Mouse (Mus musculus) kidney, embryonic 16.5 days (tissue): ENCODE data around the gene Olfr1026. TPM values are rescaled to one million over a fixed set of nuclear protein-coding genes. Genes with fewer than 3 reads are reported as not detected.

Source experiments
- ATAC-seq: fragments of 200-750 bp; cut with Nextera tagmentation; 2 replicates; pipeline ENCODE4 v1.8.0; 2017; ENCODE audit warnings: moderate TSS enrichment; ENCODE audit not compliant: low FRiP score, low TSS enrichment
- H3K27ac ChIP-seq: fragments of 300-500 bp; sonication (generic); 2 replicates; pipeline ENCODE4 v1.5.1; 2014; ENCODE audit warnings: low read length
- H3K27me3 ChIP-seq: fragments of 300-500 bp; sonication (generic); 2 replicates; pipeline ENCODE4 v1.6.1; 2014; ENCODE audit warnings: low read length, control low read depth, mixed read lengths; ENCODE audit not compliant: insufficient read depth
- H3K36me3 ChIP-seq: fragments of 300-500 bp; sonication (generic); 2 replicates; pipeline ENCODE4 v1.6.1; 2014; ENCODE audit warnings: low read length, control low read depth, mixed read lengths; ENCODE audit not compliant: insufficient read depth
- H3K4me1 ChIP-seq: fragments of 300-500 bp; sonication (generic); 2 replicates; pipeline ENCODE4 v1.6.1; 2014; ENCODE audit warnings: low read length, control low read depth, mixed read lengths; ENCODE audit not compliant: insufficient read depth
- H3K4me2 ChIP-seq: fragments of 300-500 bp; sonication (generic); replicated peaks from 2 replicates; pipeline ENCODE4 v1.6.1; 2014; ENCODE audit warnings: low read depth, low read length
- H3K4me3 ChIP-seq: fragments of 300-500 bp; sonication (generic); 2 replicates; pipeline ENCODE4 v1.5.1; 2014; ENCODE audit warnings: mild to moderate bottlenecking, low read length
- H3K9ac ChIP-seq: fragments of 300-500 bp; sonication (generic); replicated peaks from 2 replicates; pipeline ENCODE4 v1.6.1; 2014; ENCODE audit warnings: low read length
- H3K9me3 ChIP-seq: fragments of 300-500 bp; sonication (generic); 2 replicates; pipeline ENCODE4 v1.6.1; 2016; ENCODE audit warnings: low read length, control low read depth
- WGBS: fragments of 180-500 bp; shearing (Covaris S2); extraction: QIAGEN DNeasy Blood & Tissue Kit; methylation state at CpG from one replicate; pipeline ENCODE4 v1.1.7; 2014; 5-methylcytosine and 5-hydroxymethylcytosine counted together
- polyA plus RNA-seq: library from polyadenylated mRNA; unstranded; fragments of >200 nt; fragmentation: Nextera tagmentation; extraction: Ambion mirVana; gene quantifications from 2 replicates; pipeline ENCODE4 v1.2.1, GENCODE M21; 2015

Olfr1026 gene
- polyA plus RNA-seq: not detected in 2 replicates

DNA sequence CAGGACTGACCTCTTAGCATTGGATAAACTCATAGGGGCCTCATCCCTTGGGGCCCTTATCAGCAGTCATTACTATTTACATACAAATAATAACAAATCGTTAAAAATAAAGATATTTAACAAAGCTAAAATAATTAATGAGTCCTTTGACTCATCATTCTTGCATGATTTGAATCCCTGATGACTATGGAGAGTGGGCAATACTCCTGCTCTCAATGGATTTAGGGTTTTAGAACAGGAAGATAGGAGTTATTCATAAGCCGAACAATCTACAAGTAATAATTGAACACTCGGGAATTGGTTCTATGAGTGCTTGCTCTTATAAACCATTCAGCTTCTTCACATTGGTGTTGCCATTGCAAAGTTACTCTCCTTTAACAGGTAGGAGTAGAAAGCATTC is at the start of gene Olfr1026:
Gene Olfr1026, plus strand, starts transcription at position 301 of the 400 bp plus-strand sequence.
- H3K9me3 ChIP-seq: no peaks in the 10 kb centered on the region
- no peaks in the 10 kb centered on the region for H3K4me1 ChIP-seq
- no peak within 1 kb of the TSS for H3K27ac ChIP-seq
- H3K4me2 ChIP-seq: no peak within 1 kb of the TSS
- H3K36me3 ChIP-seq: no peaks in the 10 kb centered on the region
- H3K27me3 ChIP-seq: no peaks in the 10 kb centered on the region
- H3K4me3 ChIP-seq: no peak within 1 kb of the TSS
- 86% methylated on average over 3 of the region's 3 CpGs for WGBS
- H3K9ac ChIP-seq: no peak within 1 kb of the TSS
- ATAC-seq: no peak

DNA sequence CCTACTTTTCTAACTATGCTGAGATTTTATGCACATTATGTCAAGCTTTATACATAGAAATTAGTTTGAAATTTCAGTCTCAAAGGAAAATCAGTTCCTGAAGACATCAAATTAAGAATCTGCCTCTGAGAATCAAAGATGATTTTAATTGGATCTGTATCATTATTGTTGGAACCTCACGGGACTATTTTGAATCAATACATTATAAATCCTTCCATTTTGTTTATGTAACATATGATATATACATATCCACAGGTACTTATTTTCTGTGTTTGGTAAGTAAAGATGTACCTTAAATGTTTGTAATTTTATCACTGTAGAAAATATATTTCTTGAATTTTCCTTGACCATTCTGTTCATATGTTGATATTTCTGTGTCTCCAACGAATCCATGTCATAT is 36.0 kb upstream of the Olfr1026 start, which contains the start of gene Olfr1023:
Gene Olfr1023, plus strand, starts transcription at position 301 of the 400 bp plus-strand sequence.
- no peak within 1 kb of the TSS for H3K4me2 ChIP-seq
- no peaks in the 10 kb centered on the region for H3K4me1 ChIP-seq
- H3K27ac ChIP-seq: no peak within 1 kb of the TSS
- whole genome bisulfite sequencing: 76% methylated on average over 2 of the region's 2 CpGs
- H3K9ac ChIP-seq: no peak within 1 kb of the TSS
- ATAC-seq: no peak
- no peaks in the 10 kb centered on the region for H3K27me3 ChIP-seq
- no peaks in the 10 kb centered on the region for H3K36me3 ChIP-seq
- H3K4me3 ChIP-seq: no peak within 1 kb of the TSS
- H3K9me3 ChIP-seq: no peaks in the 10 kb centered on the region

DNA sequence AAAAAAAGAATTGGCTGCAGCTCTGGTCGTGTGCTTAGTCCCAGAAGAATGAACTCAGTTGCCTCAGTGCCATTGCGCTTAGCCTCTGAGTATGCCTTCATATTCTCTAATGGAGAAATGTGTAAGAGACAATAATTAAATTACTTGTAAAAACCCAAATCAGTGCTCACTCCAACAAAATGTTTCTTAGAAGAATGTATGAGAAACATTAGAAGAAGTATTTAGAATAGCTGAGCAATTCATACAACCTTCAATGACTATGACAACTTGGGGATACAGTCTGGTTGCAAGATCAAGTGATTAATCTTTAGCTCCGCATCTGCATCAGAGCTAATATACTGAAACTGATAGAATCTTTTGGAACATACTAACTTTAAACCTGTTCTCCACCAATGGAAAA is 16.4 kb upstream of the Olfr1026 start, which contains the start of gene Olfr1024:
Gene Olfr1024, minus strand, starts transcription at position 101 of the 400 bp plus-strand sequence.
- ATAC-seq: no peak
- Histone ChIP-seq H3K36me3 (no peaks in the 10 kb centered on the region), H3K4me3 (no peak within 1 kb of the TSS), H3K27me3 (no peaks in the 10 kb centered on the region), H3K4me2 (no peak within 1 kb of the TSS), H3K4me1 (no peaks in the 10 kb centered on the region), H3K9me3 (no peaks in the 10 kb centered on the region; the same call in 1 of the 2 replicates), H3K9ac (no peak within 1 kb of the TSS), H3K27ac (no peak within 1 kb of the TSS)
- WGBS: 84% methylated on average over 3 of the region's 3 CpGs

DNA sequence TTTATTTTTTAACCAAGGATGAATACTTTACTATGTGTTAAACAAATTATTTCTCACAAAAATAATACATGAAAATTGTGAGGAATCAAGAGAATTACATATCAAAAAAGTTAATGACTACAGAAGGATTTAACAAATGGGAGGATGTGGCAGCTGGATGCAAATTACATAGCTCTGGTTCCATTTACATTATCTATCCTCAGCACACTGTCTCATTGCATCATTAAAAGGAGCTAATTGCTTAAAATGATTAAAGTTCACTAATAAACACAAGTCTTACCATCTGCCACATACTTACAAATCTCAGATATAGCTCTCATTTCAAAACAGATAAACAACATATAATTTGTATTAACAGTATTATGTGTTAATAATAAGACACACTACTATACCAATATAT is 8.2 kb upstream of the Olfr1026 start:
- H3K4me1 ChIP-seq: no peaks in the 10 kb centered on the region
- no peaks in the 10 kb centered on the region; the same call in 1 of the 2 replicates for H3K9me3 ChIP-seq
- no peak for ATAC-seq
- H3K4me3 ChIP-seq: no peak overlapping the region
- no peaks in the 10 kb centered on the region for H3K27me3 ChIP-seq
- H3K27ac ChIP-seq: no peak overlapping the region
- no peaks in the 10 kb centered on the region for H3K36me3 ChIP-seq
- no peak overlapping the region for H3K9ac ChIP-seq
- no peak overlapping the region for H3K4me2 ChIP-seq

DNA sequence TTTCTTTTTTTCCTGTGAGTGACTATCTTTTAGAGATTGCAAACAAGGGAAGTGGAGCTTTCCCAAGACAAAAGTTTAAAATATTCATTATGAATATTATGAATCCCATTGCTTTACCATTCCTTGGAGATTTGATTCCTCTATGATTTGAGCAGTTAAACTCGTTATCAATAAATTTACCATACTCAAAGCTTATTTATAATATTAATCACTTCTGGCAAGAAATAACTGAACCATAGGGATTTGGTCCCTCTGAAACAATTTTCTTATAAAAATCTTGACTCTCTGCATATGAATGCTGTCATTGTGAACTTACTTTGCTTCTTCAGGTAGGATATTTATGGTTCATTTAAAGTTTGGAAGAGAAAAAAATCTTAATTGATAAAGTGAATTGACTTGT is 6.5 kb upstream of the Olfr1026 start, which contains the start of gene Olfr1025-ps1:
Gene Olfr1025-ps1, plus strand, starts transcription at position 301 of the 400 bp plus-strand sequence.
- Histone ChIP-seq H3K36me3 (no peaks in the 10 kb centered on the region), H3K27me3 (no peaks in the 10 kb centered on the region)

DNA sequence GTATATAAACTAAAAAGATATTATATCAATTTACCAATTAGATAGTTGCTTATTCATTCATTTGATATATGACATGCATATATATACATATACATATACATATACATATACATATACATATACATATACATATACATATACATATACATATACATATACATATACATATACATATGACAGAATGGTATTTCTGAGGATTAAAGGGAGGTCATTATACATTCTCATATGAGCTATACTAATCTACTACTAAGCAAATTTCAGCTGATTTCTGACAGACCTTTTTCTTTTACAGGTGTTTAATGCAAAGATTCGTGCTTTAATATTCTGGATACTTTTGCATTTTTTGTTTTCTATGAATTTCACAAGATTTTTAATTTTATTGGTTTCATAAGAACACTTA is 28.8 kb downstream of the Olfr1026 start, which contains the start of gene Olfr1028:
Gene Olfr1028, plus strand, starts transcription at position 301 of the 400 bp plus-strand sequence.
- WGBS: 71% methylated on average over 1 of the region's 1 CpGs
- no peak for ATAC-seq

More for the DNA sequence above, 6.5 kb upstream of the Olfr1026 start, which contains the start of gene Olfr1025-ps1:
- H3K9ac ChIP-seq: no peak within 1 kb of the TSS
- H3K9me3 ChIP-seq: no peaks in the 10 kb centered on the region; the same call in 1 of the 2 replicates
- H3K4me1 ChIP-seq: no peaks in the 10 kb centered on the region
- H3K4me3 ChIP-seq: no peak within 1 kb of the TSS
- ATAC-seq: no peak
- 43% methylated on average over 1 of the region's 1 CpGs for WGBS
- no peak within 1 kb of the TSS for H3K27ac ChIP-seq
- no peak within 1 kb of the TSS for H3K4me2 ChIP-seq

DNA sequence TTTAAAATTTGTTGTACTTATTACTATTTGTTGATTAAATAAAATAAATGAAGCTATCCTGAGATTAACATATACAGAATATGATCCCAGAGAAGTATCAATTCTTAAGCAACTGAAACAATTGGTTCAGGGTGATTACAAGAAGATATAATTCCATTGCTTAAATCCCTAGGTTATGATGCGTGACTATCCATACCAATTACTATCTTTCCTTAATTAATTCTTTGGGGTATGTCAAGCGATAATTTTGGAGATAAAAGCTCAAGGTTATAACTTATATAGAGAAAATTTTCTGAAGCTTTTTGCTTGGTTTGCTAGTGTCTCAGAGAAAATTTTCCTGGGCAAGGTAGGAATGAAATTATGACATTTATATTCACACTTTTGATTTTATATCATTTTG is 52.2 kb downstream of the Olfr1026 start, which contains the start of gene Olfr1029:
Gene Olfr1029, plus strand, starts transcription at position 301 of the 400 bp plus-strand sequence.
- Histone ChIP-seq H3K4me2 (no peak within 1 kb of the TSS), H3K9me3 (no peaks in the 10 kb centered on the region), H3K4me3 (no peak within 1 kb of the TSS), H3K27ac (no peak within 1 kb of the TSS), H3K9ac (no peak within 1 kb of the TSS), H3K36me3 (no peaks in the 10 kb centered on the region), H3K4me1 (no peaks in the 10 kb centered on the region), H3K27me3 (no peaks in the 10 kb centered on the region)
- 87% methylated on average over 2 of the region's 2 CpGs for WGBS
- ATAC-seq: no peak

More for the DNA sequence above, 28.8 kb downstream of the Olfr1026 start, which contains the start of gene Olfr1028:
- Histone ChIP-seq H3K4me2 (no peak within 1 kb of the TSS), H3K9me3 (no peaks in the 10 kb centered on the region), H3K27me3 (no peaks in the 10 kb centered on the region), H3K9ac (no peak within 1 kb of the TSS), H3K4me1 (no peaks in the 10 kb centered on the region), H3K4me3 (no peak within 1 kb of the TSS), H3K36me3 (no peaks in the 10 kb centered on the region), H3K27ac (no peak within 1 kb of the TSS)

Other genes with a start within 250 kb of the Olfr1026 start
- gene Olfr1006, start 242.8 kb upstream of the Olfr1026 start, polyA plus RNA-seq: not detected in 2 replicates
- gene Olfr1008, start 232.1 kb upstream of the Olfr1026 start, polyA plus RNA-seq: not detected in 2 replicates
- gene Olfr1009, start 206.1 kb upstream of the Olfr1026 start, polyA plus RNA-seq: not detected in 2 replicates
- gene Olfr1012, start 158.8 kb upstream of the Olfr1026 start, polyA plus RNA-seq: not detected in 2 replicates
- not detected in 2 replicates for gene Olfr1013, start 154.5 kb upstream of the Olfr1026 start, polyA plus RNA-seq
- not detected in 2 replicates for gene Olfr1014, start 148.8 kb upstream of the Olfr1026 start, polyA plus RNA-seq
- not detected in 2 replicates for gene Olfr1015, start 139.5 kb upstream of the Olfr1026 start, polyA plus RNA-seq
- gene Olfr1016, start 119.0 kb upstream of the Olfr1026 start, polyA plus RNA-seq: not detected in 2 replicates
- gene Olfr1018, start 103.1 kb upstream of the Olfr1026 start, polyA plus RNA-seq: not detected in 2 replicates
- gene Olfr1019, start 76.1 kb upstream of the Olfr1026 start, polyA plus RNA-seq: not detected in 2 replicates
- gene Olfr1020, start 74.5 kb upstream of the Olfr1026 start, polyA plus RNA-seq: not detected in 2 replicates
- not detected in 2 replicates for gene Olfr1022, start 53.0 kb upstream of the Olfr1026 start, polyA plus RNA-seq
- not detected in 2 replicates for gene Olfr1023, start 35.9 kb upstream of the Olfr1026 start, polyA plus RNA-seq
- gene Olfr1024, start 16.5 kb upstream of the Olfr1026 start, polyA plus RNA-seq: not detected in 2 replicates
- not detected in 2 replicates for gene Olfr1025-ps1, start 6.4 kb upstream of the Olfr1026 start, polyA plus RNA-seq
- not detected in 2 replicates for gene Olfr1028, start 28.9 kb downstream of the Olfr1026 start, polyA plus RNA-seq
- gene Olfr1029, start 52.3 kb downstream of the Olfr1026 start, polyA plus RNA-seq: not detected in 2 replicates
- not detected in 2 replicates for gene Olfr1030, start 57.7 kb downstream of the Olfr1026 start, polyA plus RNA-seq
- gene Olfr1031, start 68.7 kb downstream of the Olfr1026 start, polyA plus RNA-seq: not detected in 2 replicates
- gene Olfr1032, start 84.0 kb downstream of the Olfr1026 start, polyA plus RNA-seq: not detected in 2 replicates
- 3.1 and 4.9 TPM in 2 replicates for gene Olfr1033, start 99.1 kb downstream of the Olfr1026 start, polyA plus RNA-seq
- gene Olfr1034, start 124.3 kb downstream of the Olfr1026 start, polyA plus RNA-seq: 0.04 and 0.05 TPM in 2 replicates
- gene Olfr1036, start 152.4 kb downstream of the Olfr1026 start, polyA plus RNA-seq: not detected in 2 replicates
- gene Olfr1037, start 165.8 kb downstream of the Olfr1026 start, polyA plus RNA-seq: not detected in 2 replicates
- gene Olfr1039, start 214.4 kb downstream of the Olfr1026 start, polyA plus RNA-seq: not detected in 2 replicates
- gene Olfr1040, start 225.2 kb downstream of the Olfr1026 start, polyA plus RNA-seq: not detected in 2 replicates
- not detected in 2 replicates for gene Olfr1042, start 240.3 kb downstream of the Olfr1026 start, polyA plus RNA-seq
- gene Olfr1043, start 246.0 kb downstream of the Olfr1026 start, polyA plus RNA-seq: not detected in 2 replicates